Mouse (Mus musculus): ENCODE data around the gene Commd2. TPM values are rescaled to one million over a fixed set of nuclear protein-coding genes. Genes with fewer than 3 reads are reported as not detected.

Gene Commd2
- 97.8 and 102 TPM in 2 replicates for polyA plus RNA-seq (2014; fragmentation: Nextera tagmentation; extraction: Ambion mirVana)

DNA sequence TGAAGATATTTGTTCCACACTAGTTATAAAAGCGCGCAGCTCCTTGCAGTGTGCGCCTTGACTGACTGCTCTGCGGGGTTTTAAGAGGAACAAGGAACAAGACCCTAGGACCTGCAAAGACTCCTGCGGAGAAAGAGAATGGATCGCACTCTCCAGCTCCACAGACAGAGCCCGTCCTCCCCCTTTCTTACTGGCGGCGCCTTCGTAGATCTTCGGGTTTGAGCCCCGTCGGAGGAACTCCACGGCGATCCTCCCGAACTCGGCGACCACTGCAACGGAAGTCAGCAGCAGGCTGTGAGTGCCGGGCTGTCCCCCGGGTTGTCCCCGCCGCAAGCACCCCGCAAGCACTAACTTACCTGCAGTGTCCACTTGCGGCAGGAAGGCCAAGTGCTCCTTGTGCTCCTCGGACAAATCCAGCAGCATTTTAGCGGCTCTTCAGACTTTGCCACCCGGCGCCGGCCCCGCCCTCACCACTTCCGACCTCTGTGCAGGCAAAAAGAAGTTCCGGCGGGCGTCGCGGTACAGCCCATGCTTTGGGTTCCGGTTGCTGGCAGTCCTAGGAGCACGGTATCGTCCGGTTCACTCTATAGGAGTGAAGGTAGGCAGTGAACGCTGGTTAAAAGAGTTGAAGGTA is at the start of gene Commd2:
TSS of gene Commd2 (minus strand) at position 485 of the 634 bp plus-strand sequence.
- DNase-seq (ENCODE audit: low spot score), result peak; percentile 92
- ATAC-seq (replicated peaks; ENCODE audit: insufficient number of reproducible peaks, low FRiP score, low TSS enrichment, low read depth), result peak; percentile 93
- H3K4me2 ChIP-seq (ENCODE audit: low read depth, low read length), result peak within 1 kb of the TSS; percentile 57
- no peaks in the 10 kb centered on the region for H3K4me1 ChIP-seq (ENCODE audit: control insufficient read depth, insufficient read depth, low read length)
- peak within 1 kb of the TSS; percentile 76 for H3K4me3 ChIP-seq (ENCODE audit: low read depth, low read length)
- H3K27me3 ChIP-seq (ENCODE audit: control insufficient read depth, insufficient read depth, low read length), result no peaks in the 10 kb centered on the region
- no peaks in the 10 kb centered on the region for H3K36me3 ChIP-seq (replicated peaks; ENCODE audit: control insufficient read depth, insufficient read depth, low read depth, low read length)
- under 1% methylated on average over 42 of the region's 42 CpGs for WGBS
- peak within 1 kb of the TSS; percentile 78 for H3K9ac ChIP-seq (replicated peaks; ENCODE audit: low read length)
- H3K27ac ChIP-seq (replicated peaks; ENCODE audit: low read depth, low read length), result peak within 1 kb of the TSS; percentile 68; the same call in 1 of the 2 replicates
- no peaks in the 10 kb centered on the region for H3K9me3 ChIP-seq (replicated peaks; ENCODE audit: control insufficient read depth, low read length)

DNA sequence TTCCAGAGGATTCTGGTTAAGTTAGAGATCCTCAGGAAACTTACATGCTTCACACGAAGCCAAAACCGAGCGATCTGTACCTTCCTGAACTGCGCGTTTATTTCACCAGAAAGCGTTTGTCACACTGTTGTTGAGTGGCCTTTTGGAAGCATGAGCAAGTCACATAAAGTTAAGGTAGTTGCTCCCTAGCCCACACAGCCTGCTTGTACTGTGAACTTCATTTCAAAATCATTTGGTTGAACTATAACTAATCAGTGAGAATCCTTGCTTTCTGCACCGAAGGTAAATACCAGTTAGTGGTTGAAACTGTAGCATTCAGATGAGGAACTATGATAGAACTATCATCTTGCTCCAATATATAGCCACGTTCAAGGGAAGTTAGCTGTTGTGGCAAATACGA is 45.3 kb upstream of the Commd2 start:
- ATAC-seq (replicated peaks; ENCODE audit: insufficient number of reproducible peaks, low FRiP score, low TSS enrichment, low read depth) (no peak), DNase-seq (ENCODE audit: low spot score) (no peak)
- H3K27ac ChIP-seq (replicated peaks; ENCODE audit: low read depth, low read length), result no peak overlapping the region
- H3K4me2 ChIP-seq (ENCODE audit: low read depth, low read length), result no peak overlapping the region
- no peaks in the 10 kb centered on the region for H3K9me3 ChIP-seq (replicated peaks; ENCODE audit: control insufficient read depth, low read length)
- no peak overlapping the region for H3K4me3 ChIP-seq (ENCODE audit: low read depth, low read length)
- no peaks in the 10 kb centered on the region for H3K36me3 ChIP-seq (replicated peaks; ENCODE audit: control insufficient read depth, insufficient read depth, low read depth, low read length)
- no peak overlapping the region for H3K9ac ChIP-seq (replicated peaks; ENCODE audit: low read length)
- WGBS, result 95% methylated on average over 9 of the region's 9 CpGs
- H3K4me1 ChIP-seq (ENCODE audit: control insufficient read depth, insufficient read depth, low read length), result no peaks in the 10 kb centered on the region
- H3K27me3 ChIP-seq (ENCODE audit: control insufficient read depth, insufficient read depth, low read length), result no peaks in the 10 kb centered on the region

DNA sequence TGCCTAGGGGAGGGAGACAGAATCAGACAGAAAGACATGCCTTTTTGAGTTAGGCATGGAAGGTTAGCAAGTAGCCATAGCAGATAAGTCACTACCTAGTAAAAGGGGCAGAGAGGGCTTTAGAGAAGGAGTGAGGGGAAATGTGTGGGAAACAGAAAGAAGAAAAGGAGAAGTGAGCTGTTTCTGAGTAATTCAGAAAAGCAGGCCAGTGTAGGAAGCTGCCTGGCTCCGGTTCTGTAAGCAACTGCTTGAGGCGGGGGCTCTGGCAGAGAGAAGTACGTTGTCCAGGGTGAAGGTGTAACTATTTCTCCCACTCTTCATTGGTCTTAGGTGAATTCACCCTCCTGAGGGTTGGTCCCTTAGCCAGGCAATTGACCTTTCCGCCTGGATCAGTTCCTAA is 44.7 kb upstream of the Commd2 start:
- H3K27me3 ChIP-seq (ENCODE audit: control insufficient read depth, insufficient read depth, low read length), result no peaks in the 10 kb centered on the region
- no peak overlapping the region for H3K9ac ChIP-seq (replicated peaks; ENCODE audit: low read length)
- no peak for ATAC-seq (replicated peaks; ENCODE audit: insufficient number of reproducible peaks, low FRiP score, low TSS enrichment, low read depth)
- H3K27ac ChIP-seq (replicated peaks; ENCODE audit: low read depth, low read length), result no peak overlapping the region
- no peak overlapping the region for H3K4me3 ChIP-seq (ENCODE audit: low read depth, low read length)
- DNase-seq (ENCODE audit: low spot score), result no peak
- WGBS, result 88% methylated on average over 4 of the region's 4 CpGs
- no peak overlapping the region for H3K4me2 ChIP-seq (ENCODE audit: low read depth, low read length)
- H3K9me3 ChIP-seq (replicated peaks; ENCODE audit: control insufficient read depth, low read length), result no peaks in the 10 kb centered on the region
- H3K4me1 ChIP-seq (ENCODE audit: control insufficient read depth, insufficient read depth, low read length), result no peaks in the 10 kb centered on the region
- no peaks in the 10 kb centered on the region for H3K36me3 ChIP-seq (replicated peaks; ENCODE audit: control insufficient read depth, insufficient read depth, low read depth, low read length)

DNA sequence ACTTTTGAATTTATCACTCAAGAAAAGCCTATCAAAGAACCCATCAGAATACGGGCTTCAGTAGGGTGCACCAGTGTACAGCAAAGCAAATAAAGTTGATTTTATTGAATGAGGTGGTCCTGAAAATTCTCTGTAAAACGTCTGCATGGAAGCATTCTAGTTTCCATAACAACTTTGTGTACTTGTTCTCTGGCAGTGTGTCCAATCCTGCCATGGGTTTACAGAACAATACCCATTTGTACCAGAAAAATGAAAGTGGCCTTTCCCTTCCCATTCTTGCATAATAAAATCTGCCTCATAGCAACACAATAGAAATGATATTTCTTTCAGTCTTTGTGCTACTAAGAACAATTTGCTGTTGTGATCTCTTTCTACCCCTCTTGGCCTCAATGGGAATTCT is 41.2 kb upstream of the Commd2 start, which contains the start of gene Ankub1:
TSS of gene Ankub1 (minus strand) at position 81 of the 400 bp plus-strand sequence.
- no peak for ATAC-seq (replicated peaks; ENCODE audit: insufficient number of reproducible peaks, low FRiP score, low TSS enrichment, low read depth)
- DNase-seq (ENCODE audit: low spot score), result no peak
- Histone ChIP-seq H3K4me2 (ENCODE audit: low read depth, low read length) (no peak within 1 kb of the TSS), H3K4me1 (ENCODE audit: control insufficient read depth, insufficient read depth, low read length) (no peaks in the 10 kb centered on the region), H3K9ac (replicated peaks; ENCODE audit: low read length) (no peak within 1 kb of the TSS), H3K27ac (replicated peaks; ENCODE audit: low read depth, low read length) (no peak within 1 kb of the TSS), H3K4me3 (ENCODE audit: low read depth, low read length) (no peak within 1 kb of the TSS), H3K36me3 (replicated peaks; ENCODE audit: control insufficient read depth, insufficient read depth, low read depth, low read length) (no peaks in the 10 kb centered on the region), H3K9me3 (replicated peaks; ENCODE audit: control insufficient read depth, low read length) (no peaks in the 10 kb centered on the region), H3K27me3 (ENCODE audit: control insufficient read depth, insufficient read depth, low read length) (no peaks in the 10 kb centered on the region)
- WGBS, result 80% methylated on average over 2 of the region's 2 CpGs

DNA sequence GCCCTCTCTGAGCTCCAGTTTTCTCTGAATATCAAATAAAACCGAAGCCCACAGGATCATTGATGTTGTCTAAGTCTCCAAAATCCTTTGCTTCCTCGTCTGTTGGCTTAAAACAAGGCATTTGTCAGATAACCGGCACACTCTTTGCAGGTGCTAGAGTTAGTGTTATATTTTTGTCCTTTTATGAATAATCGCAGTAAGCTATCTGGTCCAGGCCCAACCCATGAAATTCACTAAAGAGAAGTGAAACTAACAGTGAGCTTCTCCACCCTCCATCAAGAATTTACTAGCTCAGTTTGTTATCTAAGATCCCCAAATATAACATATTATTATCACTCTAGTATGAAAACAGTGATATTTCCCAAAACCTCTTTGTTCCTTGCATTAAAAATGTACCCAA is 40.3 kb upstream of the Commd2 start:
- H3K4me1 ChIP-seq (ENCODE audit: control insufficient read depth, insufficient read depth, low read length), result no peaks in the 10 kb centered on the region
- H3K4me3 ChIP-seq (ENCODE audit: low read depth, low read length), result no peak overlapping the region
- H3K9ac ChIP-seq (replicated peaks; ENCODE audit: low read length), result no peak overlapping the region
- 89% methylated on average over 4 of the region's 4 CpGs for WGBS
- ATAC-seq (replicated peaks; ENCODE audit: insufficient number of reproducible peaks, low FRiP score, low TSS enrichment, low read depth) (no peak), DNase-seq (ENCODE audit: low spot score) (no peak)
- H3K27ac ChIP-seq (replicated peaks; ENCODE audit: low read depth, low read length), result no peak overlapping the region
- H3K36me3 ChIP-seq (replicated peaks; ENCODE audit: control insufficient read depth, insufficient read depth, low read depth, low read length), result no peaks in the 10 kb centered on the region
- H3K27me3 ChIP-seq (ENCODE audit: control insufficient read depth, insufficient read depth, low read length), result no peaks in the 10 kb centered on the region
- H3K4me2 ChIP-seq (ENCODE audit: low read depth, low read length), result no peak overlapping the region
- H3K9me3 ChIP-seq (replicated peaks; ENCODE audit: control insufficient read depth, low read length), result no peaks in the 10 kb centered on the region

DNA sequence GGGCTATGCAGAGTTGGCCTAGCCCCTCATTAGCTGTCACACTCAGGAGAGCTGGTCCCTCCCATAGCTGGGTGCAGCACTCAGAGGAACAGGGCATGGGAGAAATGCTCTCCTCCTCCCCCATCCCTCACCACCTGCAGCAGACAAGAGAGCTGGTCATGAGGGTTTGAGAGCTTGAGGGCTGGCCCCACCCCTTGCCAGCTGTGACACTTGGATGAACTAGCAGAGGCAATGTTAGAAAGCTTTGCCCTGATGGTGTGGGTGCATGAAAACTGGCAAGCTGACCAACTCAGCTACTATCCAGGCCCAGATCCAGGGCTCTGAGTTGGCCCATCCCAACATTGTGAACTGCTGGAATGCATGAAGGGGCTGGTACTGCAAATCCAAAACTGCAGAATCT is 26.3 kb upstream of the Commd2 start:
- Histone ChIP-seq H3K9me3 (replicated peaks; ENCODE audit: control insufficient read depth, low read length) (no peaks in the 10 kb centered on the region), H3K36me3 (replicated peaks; ENCODE audit: control insufficient read depth, insufficient read depth, low read depth, low read length) (no peaks in the 10 kb centered on the region), H3K4me1 (ENCODE audit: control insufficient read depth, insufficient read depth, low read length) (no peaks in the 10 kb centered on the region), H3K9ac (replicated peaks; ENCODE audit: low read length) (no peak overlapping the region), H3K27me3 (ENCODE audit: control insufficient read depth, insufficient read depth, low read length) (no peaks in the 10 kb centered on the region), H3K4me3 (ENCODE audit: low read depth, low read length) (no peak overlapping the region), H3K27ac (replicated peaks; ENCODE audit: low read depth, low read length) (no peak overlapping the region), H3K4me2 (ENCODE audit: low read depth, low read length) (no peak overlapping the region)
- ATAC-seq (replicated peaks; ENCODE audit: insufficient number of reproducible peaks, low FRiP score, low TSS enrichment, low read depth), result 0 out of 2 replicates have a peak, but pooled peaks have one; percentile 29
- DNase-seq (ENCODE audit: low spot score), result no peak

DNA sequence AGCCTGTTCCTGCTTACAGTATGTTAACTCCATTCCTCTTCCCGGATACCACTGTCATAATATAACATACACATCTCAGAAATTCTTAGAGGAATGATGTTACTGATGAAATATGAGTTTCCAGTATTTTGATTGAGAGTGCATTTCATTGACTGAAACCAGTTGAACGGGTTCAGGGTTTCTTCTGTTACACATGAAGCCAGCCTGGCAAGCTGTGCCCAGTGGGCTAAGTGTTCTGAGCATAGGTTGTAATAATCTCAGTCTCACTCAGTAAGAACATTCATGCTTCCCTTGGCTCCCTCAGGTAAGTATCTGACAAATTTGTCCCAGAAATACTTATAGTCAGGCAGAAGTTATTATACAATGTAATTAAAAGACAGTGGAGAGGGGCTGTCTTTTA is 22.6 kb upstream of the Commd2 start:
- no peak overlapping the region for H3K4me3 ChIP-seq (ENCODE audit: low read depth, low read length)
- no peak for DNase-seq (ENCODE audit: low spot score)
- H3K9me3 ChIP-seq (replicated peaks; ENCODE audit: control insufficient read depth, low read length), result no peaks in the 10 kb centered on the region
- H3K27me3 ChIP-seq (ENCODE audit: control insufficient read depth, insufficient read depth, low read length), result no peaks in the 10 kb centered on the region
- H3K36me3 ChIP-seq (replicated peaks; ENCODE audit: control insufficient read depth, insufficient read depth, low read depth, low read length), result no peaks in the 10 kb centered on the region
- no peak for ATAC-seq (replicated peaks; ENCODE audit: insufficient number of reproducible peaks, low FRiP score, low TSS enrichment, low read depth)
- H3K4me1 ChIP-seq (ENCODE audit: control insufficient read depth, insufficient read depth, low read length), result no peaks in the 10 kb centered on the region
- H3K4me2 ChIP-seq (ENCODE audit: low read depth, low read length), result no peak overlapping the region
- WGBS, result 95% methylated on average over 2 of the region's 2 CpGs
- H3K9ac ChIP-seq (replicated peaks; ENCODE audit: low read length), result no peak overlapping the region
- H3K27ac ChIP-seq (replicated peaks; ENCODE audit: low read depth, low read length), result no peak overlapping the region

DNA sequence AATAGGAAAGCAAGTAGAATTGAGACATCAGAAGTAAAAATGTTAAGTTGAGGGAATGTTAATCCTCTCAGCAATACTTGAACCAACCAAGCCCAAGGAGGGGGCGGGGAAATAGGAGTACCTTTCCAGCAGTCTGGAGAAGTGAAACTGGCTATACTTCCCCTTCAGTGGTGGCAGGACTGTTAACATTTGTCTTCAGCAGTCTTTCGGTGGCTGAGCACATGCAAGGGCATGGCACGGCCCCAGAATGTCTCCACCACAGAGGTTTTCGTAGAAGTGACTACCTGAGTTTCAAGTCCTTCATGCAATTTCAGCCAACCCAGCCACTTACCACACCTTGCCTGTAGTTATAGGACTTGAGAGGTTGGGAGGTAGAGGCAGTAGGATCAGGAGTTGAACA is 22.1 kb upstream of the Commd2 start:
- no peaks in the 10 kb centered on the region for H3K9me3 ChIP-seq (replicated peaks; ENCODE audit: control insufficient read depth, low read length)
- 91% methylated on average over 4 of the region's 4 CpGs for WGBS
- no peak overlapping the region for H3K27ac ChIP-seq (replicated peaks; ENCODE audit: low read depth, low read length)
- H3K36me3 ChIP-seq (replicated peaks; ENCODE audit: control insufficient read depth, insufficient read depth, low read depth, low read length), result no peaks in the 10 kb centered on the region
- no peaks in the 10 kb centered on the region for H3K4me1 ChIP-seq (ENCODE audit: control insufficient read depth, insufficient read depth, low read length)
- H3K9ac ChIP-seq (replicated peaks; ENCODE audit: low read length), result no peak overlapping the region
- H3K27me3 ChIP-seq (ENCODE audit: control insufficient read depth, insufficient read depth, low read length), result no peaks in the 10 kb centered on the region
- H3K4me2 ChIP-seq (ENCODE audit: low read depth, low read length), result no peak overlapping the region
- no peak overlapping the region for H3K4me3 ChIP-seq (ENCODE audit: low read depth, low read length)
- ATAC-seq (replicated peaks; ENCODE audit: insufficient number of reproducible peaks, low FRiP score, low TSS enrichment, low read depth) (no peak), DNase-seq (ENCODE audit: low spot score) (no peak)

Measured in embryonic facial prominence, embryonic 11.5 days (tissue).